13 mouse cellular contexts compared by ENCODE assay signal in genomic region chr3:27448367-27448766, GRCm38 (mm10).
DNase-seq lines count a peak whose midpoint lies in the region; ATAC-seq and TF ChIP-seq lines count a peak whose summit lies in the region.
"Had no signal": no experiment of that assay in that cellular context is flagged by ENCODE, and none has a peak within 500 bp of the region (broad histone marks: within the 10 kb centered on the region; RNA-seq: fewer than 3 reads in every experiment).

No protein-coding gene starts in this region.

- in situ Hi-C loops in ES-E14 (cut with MboI; ENCODE audit: low sequenced_read_pairs in 2 of 2, unreplicated experiment in 2 of 2), result no loop called here

- peak; percentile 46; the same call in 1 of the 2 replicates for TF ChIP-seq CTCF in gastrocnemius, adult 2 months (IDR thresholded peaks at IDR 0.05)
- peak; percentile 35; the same call in 1 of the 2 replicates for TF ChIP-seq CTCF in liver, embryonic 14.5 days (IDR thresholded peaks at IDR 0.05; ENCODE audit: low read depth)

- H3K4me2 ChIP-seq in liver, embryonic 14.5 days (ENCODE audit: low read depth), result no peak overlapping the region
- H3K4me2 ChIP-seq in liver, embryonic 11.5 days, result no peak overlapping the region
- H3K4me2 ChIP-seq: embryonic facial prominence, embryonic 13.5 days had no signal

- H3K27ac ChIP-seq in gastrocnemius, adult 2 months, result no peak overlapping the region
- no peak overlapping the region for H3K27ac ChIP-seq in liver, embryonic 14.5 days
- H3K27ac ChIP-seq in liver, embryonic 11.5 days (ENCODE audit: low read depth, low read length), result no peak overlapping the region
- H3K27ac ChIP-seq in ES-E14 (ENCODE audit: insufficient read depth, low read depth, low read length, poor library complexity, severe bottlenecking), result no peak overlapping the region
- H3K27ac ChIP-seq: embryonic facial prominence, embryonic 13.5 days had no signal

- WGBS in liver, embryonic 14.5 days (ENCODE audit: insufficient replicate concordance), result 66% methylated on average over 9 of the region's 9 CpGs
- 83% methylated on average over 8 of the region's 9 CpGs for WGBS in liver, embryonic 11.5 days

- no peaks in the 10 kb centered on the region for H3K27me3 ChIP-seq in liver, embryonic 14.5 days (ENCODE audit: control insufficient read depth, insufficient read depth, low read length)
- no peaks in the 10 kb centered on the region for H3K27me3 ChIP-seq in liver, embryonic 11.5 days (replicated peaks; ENCODE audit: control insufficient read depth, insufficient read depth, low read length)
- H3K27me3 ChIP-seq: embryonic facial prominence, embryonic 13.5 days had no signal

- no peaks in the 10 kb centered on the region for H3K9me3 ChIP-seq in liver, embryonic 14.5 days (ENCODE audit: control insufficient read depth, low read length)
- no peaks in the 10 kb centered on the region for H3K9me3 ChIP-seq in liver, embryonic 11.5 days (ENCODE audit: control insufficient read depth, low read length)
- no peaks in the 10 kb centered on the region for H3K9me3 ChIP-seq in ES-E14 (ENCODE audit: control insufficient read depth, insufficient read depth, low read depth, low read length)
- H3K9me3 ChIP-seq: embryonic facial prominence, embryonic 13.5 days had no signal

- H3K4me1 ChIP-seq in liver, embryonic 14.5 days (replicated peaks; ENCODE audit: control insufficient read depth in 2 of 2, insufficient read depth in 2 of 2, low read length in 1 of 2), result no peaks in the 10 kb centered on the region
- H3K4me1 ChIP-seq in liver, embryonic 11.5 days (replicated peaks; ENCODE audit: control insufficient read depth, insufficient read depth, low read length), result no peaks in the 10 kb centered on the region
- H3K4me1 ChIP-seq in ES-E14 (ENCODE audit: control insufficient read depth in 2 of 2, insufficient read depth in 2 of 2, low read length in 2 of 2, poor library complexity in 1 of 2), result no peaks in the 10 kb centered on the region; a peak in 1 of 4 replicates
- H3K4me1 ChIP-seq: embryonic facial prominence, embryonic 13.5 days had no signal

- no peak for ATAC-seq in liver, embryonic 14.5 days (ENCODE audit: insufficient read depth)
- no peak for ATAC-seq in liver, embryonic 11.5 days (replicated peaks; ENCODE audit: low FRiP score)

- DNase-seq in gastrocnemius, adult 2 months, result no peak
- DNase-seq in gastrocnemius, postnatal 14 days, result no peak
- DNase-seq in liver, embryonic 14.5 days (ENCODE audit: low read depth in 3 of 3, low spot score in 3 of 3), result no peak
- DNase-seq in liver, embryonic 11.5 days (ENCODE audit: low spot score), result no peak
- DNase-seq in ES-E14 (ENCODE audit: low read depth, low spot score), result peak; percentile 28
- DNase-seq in kidney, postnatal 4 days, result peak; percentile 40 to 48
- DNase-seq in urinary bladder, adult 2 months (ENCODE audit: low spot score), result no peak
- no peak for DNase-seq in urinary bladder, postnatal 10 days (ENCODE audit: low spot score)
- DNase-seq: heart, postnatal 36 days; layer of hippocampus, adult 9-11 months; right cerebral cortex, postnatal 4 days; thymus, adult 18-20 months had no signal

- no peak overlapping the region for H3K9ac ChIP-seq in liver, embryonic 14.5 days (replicated peaks)
- no peak overlapping the region for H3K9ac ChIP-seq in liver, embryonic 11.5 days (ENCODE audit: low read depth, low read length)
- no peak overlapping the region for H3K9ac ChIP-seq in ES-E14 (ENCODE audit: insufficient read depth, low read depth, low read length, poor library complexity, severe bottlenecking)
- H3K9ac ChIP-seq: embryonic facial prominence, embryonic 13.5 days had no signal

- intact Hi-C loops in gastrocnemius, adult 2 months (cut with DNase I), result no loop called here
- intact Hi-C loops in gastrocnemius, postnatal 14 days (cut with DNase I; ENCODE audit: low total_unique reads), result no loop called here

- H3K4me3 ChIP-seq in gastrocnemius, adult 2 months, result no peak overlapping the region
- H3K4me3 ChIP-seq in liver, embryonic 14.5 days (ENCODE audit: insufficient read depth in 1 of 2, low read depth in 2 of 2, low read length in 2 of 2), result no peak overlapping the region
- H3K4me3 ChIP-seq in liver, embryonic 11.5 days (ENCODE audit: low read depth, low read length), result no peak overlapping the region
- H3K4me3 ChIP-seq in ES-E14 (ENCODE audit: insufficient read depth in 1 of 2, low read depth in 1 of 2, low read length in 2 of 2, poor library complexity in 1 of 2, severe bottlenecking in 1 of 2), result no peak overlapping the region
- H3K4me3 ChIP-seq: embryonic facial prominence, embryonic 13.5 days had no signal

- TF ChIP-seq EP300 in liver, embryonic 14.5 days (IDR thresholded peaks at IDR 0.05; ENCODE audit: low read depth), result no peak

- no peaks in the 10 kb centered on the region for H3K36me3 ChIP-seq in liver, embryonic 14.5 days (replicated peaks; ENCODE audit: control insufficient read depth, insufficient read depth, low read depth)
- H3K36me3 ChIP-seq in liver, embryonic 11.5 days (ENCODE audit: control insufficient read depth, insufficient read depth, low read length), result peaks cover 7% of the 10 kb centered on the region; the same call in 1 of the 2 replicates
- peaks cover 5% of the 10 kb centered on the region; the same call in 1 of the 2 replicates for H3K36me3 ChIP-seq in ES-E14 (ENCODE audit: control insufficient read depth, insufficient read depth, low read length, poor library complexity, severe bottlenecking)

TF ChIP-seq in ES-E14, 5 proteins besides CTCF, POLR2A, EP300 and RAD21:
- TF ChIP-seq CHD2 (IDR thresholded peaks at IDR 0.05; ENCODE audit: low read depth, low read length) (no peak), ZC3H11A (IDR thresholded peaks at IDR 0.05; ENCODE audit: borderline replicate concordance, low read depth, low read length) (no peak), MAFK (IDR thresholded peaks at IDR 0.05; ENCODE audit: insufficient read depth, low read depth, low read length) (no peak), HCFC1 (IDR thresholded peaks at IDR 0.05; ENCODE audit: borderline replicate concordance, insufficient read depth, low read length) (no peak), ZNF384 (IDR thresholded peaks at IDR 0.05; ENCODE audit: low read depth, low read length) (no peak)
TF ChIP-seq in ES-E14: peak in this region for 0.

Comparison
In these comparisons a context has a peak if more than half of its experiments do, and no peak if none do; other contexts are left out.
1. DNase-seq: peak in ES-E14 (single experiment) and kidney, postnatal 4 days (2 of 2); none in gastrocnemius, adult 2 months (single experiment), gastrocnemius, postnatal 14 days (single experiment), liver, embryonic 14.5 days (0 of 3), liver, embryonic 11.5 days (single experiment), urinary bladder, adult 2 months (single experiment) and urinary bladder, postnatal 10 days (single experiment).